Mouse (Mus musculus) megakaryocyte, adult 5-6 weeks (primary cell): ENCODE data around the gene Trarg1. TPM values are rescaled to one million over a fixed set of nuclear protein-coding genes. Genes with fewer than 3 reads are reported as not detected.

Experiments used
- ATAC-seq: 2 replicates; pipeline ENCODE4 v1.8.0; 2016; ENCODE audit warnings: mild to moderate bottlenecking, inconsistent platforms; ENCODE audit not compliant: poor library complexity, severe bottlenecking
- total RNA-seq, 2 experiments: library from RNA; stranded (forward) in 1 of 2; stranded (reverse) in 1 of 2; fragments of 153-499, 151-499 nt in 1 of 2; fragments of 221-1000, 200-1000 nt in 1 of 2; gene quantifications; 2 replicates each; pipeline versions ENCODE4 v1.2.3 to v1.2.4; 2015 to 2017

Gene Trarg1
- total RNA-seq, 2 experiments from 2014 or later, result not detected

DNA sequence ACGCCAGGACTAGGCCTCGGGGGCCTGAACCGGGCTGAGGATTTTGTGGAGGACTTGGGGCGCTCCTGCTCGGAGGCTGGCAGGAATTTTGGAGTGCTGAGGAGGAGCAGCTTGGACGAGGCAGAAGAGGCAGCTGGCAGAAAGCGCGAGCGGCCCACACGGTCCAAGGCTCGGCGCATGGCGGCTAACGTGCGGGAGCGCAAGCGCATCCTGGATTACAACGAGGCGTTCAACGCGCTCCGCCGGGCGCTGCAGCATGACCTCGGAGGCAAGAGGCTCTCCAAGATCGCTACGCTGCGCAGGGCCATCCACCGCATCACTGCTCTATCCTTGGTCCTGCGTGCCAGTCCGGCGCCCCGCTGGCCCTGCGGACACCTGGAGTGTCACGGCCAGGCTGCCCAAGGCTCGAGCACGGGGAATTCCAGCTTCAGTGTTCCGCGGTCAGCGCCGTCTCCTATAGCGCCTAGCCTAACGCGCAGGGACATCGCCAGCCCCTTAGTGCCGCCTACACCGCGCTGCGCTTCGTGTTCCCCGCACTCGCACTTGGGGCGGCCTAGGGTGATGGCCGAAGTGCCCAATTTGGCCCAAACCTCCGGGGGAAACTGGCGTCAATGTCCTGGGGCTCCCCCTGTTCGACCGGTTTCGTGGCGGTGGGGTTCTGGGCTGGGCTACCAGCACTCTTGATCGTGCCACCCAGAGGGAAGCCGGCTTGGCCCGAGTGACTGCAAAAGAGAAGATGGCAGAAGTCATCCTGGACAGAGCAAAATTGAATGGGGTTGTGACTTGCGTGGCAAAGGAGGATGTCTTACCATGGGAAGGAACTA lies 6.8 kb upstream of the Trarg1 start:
- no peak for ATAC-seq

- no peak for ATAC-seq
These were observed 5.4 kb upstream of the Trarg1 start for GRCm38 (mm10) chr11:76674199-76674598.

- ATAC-seq, result no peak
These were observed 4.9 kb upstream of the Trarg1 start for GRCm38 (mm10) chr11:76674704-76675103.

- no peak for ATAC-seq
These were observed 6.0 kb downstream of the Trarg1 start for GRCm38 (mm10) chr11:76685604-76686003.

DNA sequence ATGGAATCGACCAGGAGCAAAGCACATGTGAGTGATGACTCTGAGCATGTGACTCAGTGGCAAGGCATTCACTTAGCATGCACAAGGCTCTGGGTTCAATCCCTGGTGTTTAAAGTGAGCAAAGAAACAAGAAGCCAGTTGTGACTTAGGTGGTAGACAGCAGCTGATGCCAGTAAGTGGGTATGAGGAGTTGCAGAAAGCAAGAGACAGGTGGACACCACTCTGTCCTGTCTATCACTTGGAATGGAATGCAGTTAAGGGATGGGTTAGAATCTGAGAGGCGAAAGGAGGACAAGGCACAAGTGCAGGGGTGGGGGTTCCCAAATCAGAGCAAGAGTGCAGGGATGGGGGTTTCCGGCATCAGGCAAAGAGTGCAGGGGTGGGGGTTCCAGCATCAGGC lies 12.5 kb downstream of the Trarg1 start:
- no peak for ATAC-seq

DNA sequence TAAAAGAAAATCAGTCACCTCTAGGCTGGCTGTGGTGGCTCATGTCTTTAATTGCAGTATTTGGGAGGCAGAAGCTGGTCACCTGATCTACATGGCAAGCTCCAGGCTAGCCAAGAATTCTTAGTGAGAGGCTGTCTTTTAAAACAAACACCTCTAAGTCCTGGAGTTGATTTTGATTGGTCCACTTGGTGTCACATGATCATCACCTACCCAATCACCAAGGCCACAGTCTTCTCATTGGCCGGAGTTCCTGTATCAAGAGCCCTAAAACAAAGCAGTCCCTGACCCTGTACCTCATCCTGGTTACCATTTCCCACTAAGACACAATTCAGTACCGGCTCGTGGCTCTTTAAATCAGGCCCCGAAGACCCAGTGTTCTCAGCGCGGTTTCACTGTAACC lies 16.2 kb downstream of the Trarg1 start:
- ATAC-seq, result no peak

- ATAC-seq, result no peak
These were observed 20.0 kb downstream of the Trarg1 start for GRCm38 (mm10) chr11:76699626-76700025.

DNA sequence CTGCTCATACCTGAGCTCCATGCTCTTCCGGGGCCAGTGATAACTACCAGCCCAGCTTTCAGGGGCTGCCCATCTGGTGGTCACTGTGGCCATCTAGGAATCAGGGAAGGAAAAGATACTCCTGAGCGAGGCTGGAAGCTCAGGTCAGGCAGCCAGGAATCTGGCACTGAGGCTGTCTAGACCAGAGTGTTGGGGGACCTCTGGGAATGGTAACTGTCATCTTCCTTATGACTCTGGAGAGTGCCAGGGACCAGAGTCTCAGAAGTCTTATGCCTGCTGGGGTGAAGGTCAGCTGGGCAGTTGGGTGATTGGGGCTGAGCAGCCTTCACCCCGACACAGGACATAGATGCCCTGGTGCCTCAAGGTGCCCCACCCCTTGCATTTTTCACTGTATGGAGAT lies 28.0 kb downstream of the Trarg1 start:
- ATAC-seq, result no peak

DNA sequence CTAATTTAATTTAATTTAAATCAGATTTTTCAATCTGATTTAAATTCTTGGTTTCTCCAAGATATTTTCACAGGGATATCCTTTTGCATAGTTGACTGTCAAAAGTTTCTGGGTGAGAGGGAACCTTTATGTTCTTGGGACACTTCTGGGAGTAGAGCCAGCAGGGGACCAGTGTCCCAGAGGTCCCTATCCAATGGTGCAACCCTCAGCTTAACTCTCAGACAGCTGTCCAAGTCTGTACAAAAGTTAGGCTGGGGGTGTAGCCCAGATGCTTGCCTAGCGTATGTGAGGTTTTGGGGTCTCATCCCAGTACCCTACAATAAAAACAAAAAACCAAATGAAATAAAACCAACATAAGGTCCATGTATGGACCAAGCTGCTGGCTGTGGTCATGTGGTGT lies 28.5 kb downstream of the Trarg1 start:
- ATAC-seq, result no peak

DNA sequence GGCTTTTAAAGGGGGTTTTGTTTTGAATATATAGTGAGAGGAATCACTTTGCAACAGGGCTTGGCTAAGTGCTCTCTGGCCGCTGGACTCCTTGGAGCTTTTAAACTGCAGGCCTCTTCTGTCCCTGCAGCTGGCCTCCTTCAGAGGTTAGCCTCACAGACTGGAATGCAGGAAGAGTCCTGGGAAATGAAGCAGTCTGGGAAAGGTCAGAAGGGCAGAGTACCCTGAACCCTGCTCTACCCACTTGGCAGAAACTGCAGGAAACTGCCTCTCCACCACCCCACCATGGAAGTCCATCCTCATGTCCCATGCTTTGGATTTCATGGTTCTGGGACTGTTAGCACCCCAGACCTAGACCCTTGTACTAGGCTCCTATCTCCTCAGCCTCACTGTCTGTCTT lies 29.3 kb downstream of the Trarg1 start:
- ATAC-seq, result no peak

DNA sequence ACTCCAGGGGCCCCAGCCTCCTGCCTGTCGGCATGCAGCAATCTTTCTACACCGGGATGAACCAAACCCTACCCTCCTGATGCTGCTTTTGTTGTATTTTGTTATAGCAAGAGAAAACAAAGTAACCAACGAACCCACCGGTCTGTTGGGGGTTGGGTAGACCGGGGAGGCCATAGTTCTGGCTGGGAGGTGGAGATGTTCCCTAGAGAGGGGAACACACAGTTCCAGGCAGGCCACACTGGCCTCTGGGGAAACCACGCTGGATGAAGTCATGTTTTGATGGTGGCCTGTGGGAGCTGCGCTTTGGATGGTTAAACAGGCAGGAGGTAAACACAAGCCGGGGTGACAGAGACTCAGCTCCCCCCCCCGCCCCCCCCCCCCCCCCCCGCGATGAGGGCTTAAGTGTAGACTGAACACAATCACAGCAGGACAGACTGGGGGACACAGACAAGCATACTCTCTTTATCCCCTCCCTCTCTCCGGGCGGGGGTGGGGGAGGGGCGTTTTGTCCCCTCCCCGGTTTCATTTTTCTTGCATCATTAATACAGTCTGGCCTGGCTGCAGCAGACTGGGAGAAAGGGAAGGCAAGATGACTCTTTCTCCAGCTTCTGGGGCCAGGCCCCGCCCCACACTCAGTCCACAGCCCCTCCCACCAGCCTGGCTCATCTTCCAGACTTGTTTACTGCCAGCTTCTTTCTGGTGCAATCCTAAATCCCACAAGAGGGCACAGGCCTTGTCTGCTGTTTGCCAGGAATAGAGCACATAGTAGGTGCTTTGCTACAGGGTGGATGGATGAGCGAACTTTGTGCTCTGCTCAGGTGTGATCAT lies 30.2 kb downstream of the Trarg1 start:
- no peak for ATAC-seq

DNA sequence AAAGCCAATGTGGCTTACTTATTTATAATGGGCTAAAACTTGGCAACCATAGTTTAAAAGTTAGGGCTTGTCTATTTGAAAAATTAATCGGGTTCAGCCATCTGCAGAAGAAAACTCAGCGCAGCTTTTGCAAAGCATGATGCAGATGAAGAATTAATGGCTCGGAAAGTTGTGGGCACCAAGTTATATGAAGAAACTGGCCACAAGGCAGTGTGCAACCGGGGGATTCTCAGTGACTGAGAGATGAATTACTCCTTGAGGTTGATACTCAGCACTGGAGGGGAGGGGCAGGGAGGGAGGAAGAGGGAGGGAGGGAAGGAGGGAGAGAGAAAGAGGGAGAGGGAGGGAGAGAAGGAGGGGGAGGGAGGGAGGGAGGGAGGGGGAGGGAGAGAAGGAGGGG lies 37.4 kb downstream of the Trarg1 start:
- no peak for ATAC-seq

DNA sequence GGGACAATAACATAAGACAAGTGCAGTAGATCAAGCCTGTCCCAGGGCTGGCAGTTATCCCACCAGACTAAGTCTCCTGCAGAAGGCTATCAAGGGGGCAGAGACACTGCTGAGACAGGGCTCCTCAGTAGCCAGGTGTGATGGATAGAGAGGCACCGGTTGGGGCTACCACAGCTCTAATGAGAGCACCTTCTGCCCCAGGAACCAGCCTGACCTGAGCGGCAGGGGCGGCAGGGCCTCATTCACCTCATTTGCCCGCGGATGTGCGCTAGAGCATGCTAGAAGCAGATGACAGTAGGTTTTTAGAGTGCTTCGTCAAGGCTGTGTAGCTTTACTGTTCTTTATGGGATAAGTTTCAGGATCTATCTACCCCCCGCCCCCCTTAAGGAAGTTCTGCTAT lies 44.3 kb downstream of the Trarg1 start:
- ATAC-seq, result no peak

- ATAC-seq, result no peak
These were observed 48.5 kb downstream of the Trarg1 start for GRCm38 (mm10) chr11:76728093-76728492.

DNA sequence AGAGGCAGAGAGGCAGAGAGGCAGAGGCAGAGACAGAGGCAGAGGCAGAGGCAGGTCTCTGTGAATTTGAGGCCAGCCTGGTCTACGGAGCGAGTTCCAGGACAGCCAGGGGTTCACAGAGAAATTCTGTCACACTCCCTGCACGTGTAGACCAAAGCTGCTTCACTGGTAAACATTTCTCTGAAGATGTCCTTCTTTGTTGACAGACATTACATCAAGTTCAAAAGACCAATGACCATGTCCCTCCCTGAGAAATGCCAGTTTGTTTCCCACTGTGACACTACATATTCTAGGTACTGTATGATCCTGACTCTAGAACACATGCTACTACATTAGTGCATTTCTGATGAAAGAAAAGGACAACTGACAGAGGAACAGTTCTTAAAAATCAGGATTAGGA lies 51.0 kb downstream of the Trarg1 start:
- no peak for ATAC-seq

- no peak for ATAC-seq
These were observed 55.0 kb downstream of the Trarg1 start for GRCm38 (mm10) chr11:76734560-76734959.

DNA sequence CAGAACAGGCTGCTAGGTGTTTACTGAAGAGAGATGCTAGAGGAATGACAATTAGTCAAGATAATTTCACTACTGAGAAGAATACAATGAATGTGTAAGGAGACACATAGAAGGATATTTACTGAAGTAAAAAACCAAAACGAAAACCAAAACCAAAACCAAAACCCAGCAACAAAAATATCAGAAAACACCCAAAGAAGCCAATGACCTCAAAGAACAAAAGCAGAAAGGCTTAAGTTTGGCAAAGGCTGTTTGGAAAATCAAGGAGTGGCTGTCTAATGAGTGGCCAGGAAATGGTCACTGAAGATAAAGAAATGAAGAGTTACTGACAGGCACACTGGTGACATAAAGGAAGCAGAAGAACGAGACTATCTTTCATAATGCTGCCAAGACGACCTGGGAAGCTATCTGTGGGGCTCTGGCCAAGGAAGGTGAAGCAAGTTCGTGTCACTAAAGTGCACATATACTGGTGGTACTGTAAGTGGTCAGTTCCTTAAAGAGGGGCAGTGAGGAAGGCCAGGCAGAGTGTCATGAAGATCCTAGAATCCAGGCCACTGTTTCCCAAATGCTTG lies 56.2 kb downstream of the Trarg1 start:
- peak; percentile 38; the same call in 1 of the 2 replicates for ATAC-seq

- ATAC-seq, result no peak
These were observed 59.5 kb downstream of the Trarg1 start for GRCm38 (mm10) chr11:76739125-76739524.

GRCm38 (mm10) chr11:76742511-76742910 lies 62.9 kb downstream of the Trarg1 start:
- no peak for ATAC-seq

DNA sequence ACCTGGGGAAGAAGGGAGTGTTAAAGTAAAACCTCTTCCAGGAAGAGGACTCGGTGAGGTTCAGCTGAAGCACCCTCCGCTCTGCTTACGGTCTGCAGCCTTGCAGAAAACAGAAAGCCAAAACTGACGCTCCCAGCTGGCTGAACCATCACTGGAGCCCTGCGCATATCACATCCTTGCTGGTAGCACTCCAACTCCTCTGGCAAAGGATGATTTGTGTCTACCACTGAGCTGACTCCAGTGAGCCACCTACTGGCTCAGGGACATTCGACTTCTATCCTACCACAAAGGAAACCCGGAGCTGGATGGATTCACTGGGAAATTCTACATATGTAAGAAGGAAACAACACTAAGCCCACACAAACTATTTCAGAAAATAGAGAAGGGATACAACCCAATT lies 64.9 kb downstream of the Trarg1 start:
- no peak for ATAC-seq

DNA sequence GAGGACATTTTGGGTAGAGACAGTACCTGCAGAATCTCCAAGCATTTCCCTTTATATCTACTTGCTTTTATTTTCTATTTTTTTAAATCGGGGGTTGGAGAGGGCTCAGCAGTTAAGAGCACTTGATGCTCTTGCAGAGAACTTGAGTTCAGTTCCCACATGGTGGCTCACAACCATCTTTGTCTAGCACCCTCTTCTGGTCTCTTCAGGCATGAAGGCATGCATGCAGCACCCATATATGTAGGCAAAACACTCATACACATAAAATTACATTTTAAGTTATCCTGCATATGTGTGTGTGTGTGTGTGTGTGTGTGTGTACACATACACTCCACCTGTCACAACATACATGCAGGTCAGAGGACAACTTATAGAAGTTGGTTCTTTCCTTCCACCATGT lies 66.3 kb downstream of the Trarg1 start:
- ATAC-seq, result no peak
